Mouse (Mus musculus) lung, postnatal 0 days (tissue): ENCODE data around the gene Clstn2. TPM values are rescaled to one million over a fixed set of nuclear protein-coding genes. Genes with fewer than 3 reads are reported as not detected.

ENCODE experiments used
- ATAC-seq: fragments of 200-750 bp; cut with Nextera tagmentation; 2 replicates; pipeline ENCODE4 v1.8.0; 2017; ENCODE audit warnings: moderate library complexity
- DNase-seq: peaks from one replicate; pipeline ENCODE4 v3.0.0-alpha.2; 2016; ENCODE audit warnings: low spot score
- H3K27ac ChIP-seq: fragments of 300-500 bp; sonication (generic); 2 replicates; pipeline ENCODE4 v1.5.1; 2014; ENCODE audit warnings: antibody characterized with exemption, mild to moderate bottlenecking, low read length, mixed read lengths
- H3K27me3 ChIP-seq: fragments of 300-500 bp; sonication (generic); replicated peaks from 2 replicates; pipeline ENCODE4 v1.6.1; 2014; ENCODE audit warnings: low read length, mixed read lengths; ENCODE audit not compliant: insufficient read depth
- H3K36me3 ChIP-seq: fragments of 300-500 bp; sonication (generic); 2 replicates; pipeline ENCODE4 v1.6.1; 2014; ENCODE audit warnings: low read length, mixed read lengths; ENCODE audit not compliant: insufficient read depth
- H3K4me1 ChIP-seq: fragments of 300-500 bp; sonication (generic); 2 replicates; pipeline ENCODE4 v1.6.1; 2014; ENCODE audit warnings: antibody characterized with exemption, low read depth, low read length, mixed read lengths; ENCODE audit not compliant: insufficient read depth
- H3K4me2 ChIP-seq: fragments of 300-500 bp; sonication (generic); replicated peaks from 2 replicates; pipeline ENCODE4 v1.6.1; 2014; ENCODE audit warnings: low read depth, mild to moderate bottlenecking, low read length, moderate library complexity, mixed read lengths
- H3K4me3 ChIP-seq: fragments of 300-500 bp; sonication (generic); 2 replicates; pipeline ENCODE4 v1.5.1; 2014; ENCODE audit warnings: low read depth, low read length
- H3K9ac ChIP-seq: fragments of 300-500 bp; sonication (generic); replicated peaks from 2 replicates; pipeline ENCODE4 v1.6.1; 2014; ENCODE audit warnings: low read depth, mild to moderate bottlenecking
- H3K9me3 ChIP-seq: fragments of 300-500 bp; sonication (generic); 2 replicates; pipeline ENCODE4 v1.6.1; 2016; ENCODE audit warnings: low read length, mixed read lengths
- CTCF ChIP-seq: IDR thresholded peaks from 2 replicates; pipeline ENCODE4 v1.5.1; 2016; ENCODE audit warnings: antibody characterized with exemption, mild to moderate bottlenecking
- EP300 ChIP-seq: IDR thresholded peaks from 2 replicates; pipeline ENCODE4 v1.6.1; 2016; ENCODE audit warnings: antibody characterized with exemption, mild to moderate bottlenecking, control low read depth
- WGBS: fragments of 180-500 bp; shearing (Covaris S2); extraction: QIAGEN DNeasy Blood & Tissue Kit; methylation state at CpG from one replicate; pipeline ENCODE4 v1.1.7; 2014; 5-methylcytosine and 5-hydroxymethylcytosine counted together
- polyA plus RNA-seq: library from polyadenylated mRNA; unstranded; fragments of >200 nt; fragmentation: Nextera tagmentation; extraction: Ambion mirVana; gene quantifications from 2 replicates; pipeline ENCODE4 v1.2.1, GENCODE M21; 2015

The Clstn2 gene
- polyA plus RNA-seq, 1 experiment from 2014 or later: 2.8 TPM

- WGBS: 62% methylated on average over 7 of the region's 7 CpGs
- H3K9me3 ChIP-seq: no peaks in the 10 kb centered on the region
- no peak overlapping the region for H3K27ac ChIP-seq
- no peak for ATAC-seq
- TF ChIP-seq CTCF (no peak), EP300 (no peak)
- no peaks in the 10 kb centered on the region for H3K36me3 ChIP-seq
- no peak overlapping the region for H3K4me2 ChIP-seq
- H3K9ac ChIP-seq: no peak overlapping the region
- no peak overlapping the region for H3K4me3 ChIP-seq
- no peaks in the 10 kb centered on the region for H3K4me1 ChIP-seq
- no peaks in the 10 kb centered on the region for H3K27me3 ChIP-seq
- no peak for DNase-seq
Measured at GRCm38 (mm10) chr9:97610566-97610965, 422.4 kb downstream of the Clstn2 start.

DNA sequence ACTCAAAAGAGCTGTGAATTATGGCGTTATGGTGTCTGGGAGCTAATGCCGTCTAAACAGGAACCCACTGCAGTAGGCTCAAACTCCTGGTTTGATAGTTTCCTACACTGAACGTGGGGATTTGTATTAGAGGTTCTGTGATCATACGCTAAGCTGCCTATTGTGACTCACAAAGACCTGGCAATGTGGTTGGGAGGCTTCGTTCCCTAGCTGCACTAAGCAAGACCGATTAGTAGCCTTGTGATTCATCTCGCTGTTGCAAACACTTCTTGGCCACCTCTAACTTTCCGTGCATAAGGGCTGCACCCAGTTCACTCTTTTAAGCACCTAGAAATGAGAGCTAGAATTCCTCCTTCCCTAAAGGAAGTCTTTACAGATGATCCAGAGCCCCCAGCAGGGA is 429.3 kb downstream of the Clstn2 start:
- no peak overlapping the region for H3K4me2 ChIP-seq
- 69% methylated on average over 8 of the region's 8 CpGs for WGBS
- no peaks in the 10 kb centered on the region for H3K4me1 ChIP-seq
- no peaks in the 10 kb centered on the region for H3K9me3 ChIP-seq
- no peaks in the 10 kb centered on the region for H3K27me3 ChIP-seq
- DNase-seq (no peak), ATAC-seq (no peak)
- no peak overlapping the region for H3K27ac ChIP-seq
- H3K9ac ChIP-seq: no peak overlapping the region
- TF ChIP-seq CTCF (no peak), EP300 (no peak)
- H3K4me3 ChIP-seq: no peak overlapping the region
- no peaks in the 10 kb centered on the region for H3K36me3 ChIP-seq

GRCm38 (mm10) chr9:97602476-97602875 is 430.5 kb downstream of the Clstn2 start:
- H3K4me3 ChIP-seq: no peak overlapping the region
- no peaks in the 10 kb centered on the region for H3K36me3 ChIP-seq
- no peak overlapping the region for H3K9ac ChIP-seq
- no peak overlapping the region for H3K4me2 ChIP-seq
- ATAC-seq (no peak), DNase-seq (no peak)
- H3K27ac ChIP-seq: no peak overlapping the region
- no peak for TF ChIP-seq EP300
- TF ChIP-seq CTCF: no peak
- H3K9me3 ChIP-seq: no peaks in the 10 kb centered on the region
- H3K27me3 ChIP-seq: no peaks in the 10 kb centered on the region
- no peaks in the 10 kb centered on the region for H3K4me1 ChIP-seq
- WGBS: 50% methylated on average over 5 of the region's 5 CpGs

DNA sequence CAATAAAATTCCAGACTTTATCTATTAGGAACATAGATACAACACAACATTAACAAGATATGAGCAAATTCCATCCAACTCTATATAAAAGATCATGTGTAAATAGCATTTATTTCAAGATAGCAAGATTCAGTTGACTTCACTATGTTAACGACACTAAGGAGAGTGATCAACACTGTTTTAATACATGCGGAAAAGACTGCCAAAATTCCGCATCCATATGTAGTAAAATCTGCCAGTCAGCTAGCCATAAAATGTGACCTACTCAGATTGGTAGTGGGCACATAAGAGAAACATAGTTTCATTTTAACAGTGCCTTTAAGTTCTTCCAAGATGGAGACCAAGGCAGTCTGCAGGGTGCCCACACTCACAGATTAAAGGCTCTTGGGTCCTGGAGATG is 434.0 kb downstream of the Clstn2 start:
- DNase-seq (no peak), ATAC-seq (no peak)
- Histone ChIP-seq H3K36me3 (no peaks in the 10 kb centered on the region), H3K4me3 (no peak overlapping the region), H3K9ac (no peak overlapping the region), H3K27me3 (no peaks in the 10 kb centered on the region), H3K27ac (no peak overlapping the region), H3K4me1 (no peaks in the 10 kb centered on the region), H3K9me3 (no peaks in the 10 kb centered on the region), H3K4me2 (no peak overlapping the region)
- 85% methylated on average over 3 of the region's 3 CpGs for WGBS
- TF ChIP-seq EP300 (no peak), CTCF (no peak)

GRCm38 (mm10) chr9:97590712-97591111 is 442.3 kb downstream of the Clstn2 start:
- Histone ChIP-seq H3K4me2 (no peak overlapping the region), H3K4me1 (no peaks in the 10 kb centered on the region), H3K4me3 (no peak overlapping the region), H3K9ac (no peak overlapping the region), H3K36me3 (no peaks in the 10 kb centered on the region), H3K27me3 (no peaks in the 10 kb centered on the region), H3K27ac (no peak overlapping the region), H3K9me3 (no peaks in the 10 kb centered on the region)
- peak; percentile 11 for DNase-seq
- WGBS: 50% methylated on average over 4 of the region's 4 CpGs
- ATAC-seq: peak; percentile 64
- TF ChIP-seq EP300 (peak; percentile 50), CTCF (no peak)

DNA sequence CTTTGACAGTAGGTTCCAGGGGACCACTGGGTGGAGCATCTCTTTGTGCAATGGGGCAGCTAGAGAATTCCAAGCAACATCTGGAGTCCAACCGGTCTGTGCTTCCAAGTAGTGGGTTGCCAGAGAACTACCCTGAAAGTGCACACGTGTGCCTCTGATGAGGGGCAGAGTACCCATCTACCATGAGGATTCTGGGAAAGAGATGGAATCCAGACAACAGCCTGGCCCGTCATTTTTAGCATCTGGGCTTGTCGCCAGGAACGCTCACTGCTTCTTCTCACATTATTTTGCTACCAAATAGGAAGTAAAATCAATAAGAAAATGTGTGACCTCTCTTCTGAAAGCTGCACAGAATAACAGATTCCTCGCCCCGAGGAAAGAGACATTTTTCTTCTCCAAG is 462.1 kb downstream of the Clstn2 start:
- 63% methylated on average over 7 of the region's 7 CpGs for WGBS
- ATAC-seq (no peak), DNase-seq (no peak)
- H3K9ac ChIP-seq: no peak overlapping the region
- H3K4me3 ChIP-seq: no peak overlapping the region
- H3K4me2 ChIP-seq: no peak overlapping the region
- H3K27ac ChIP-seq: no peak overlapping the region
- TF ChIP-seq EP300 (no peak), CTCF (no peak)
- H3K27me3 ChIP-seq: no peaks in the 10 kb centered on the region
- H3K36me3 ChIP-seq: no peaks in the 10 kb centered on the region
- H3K4me1 ChIP-seq: no peaks in the 10 kb centered on the region
- no peaks in the 10 kb centered on the region for H3K9me3 ChIP-seq

DNA sequence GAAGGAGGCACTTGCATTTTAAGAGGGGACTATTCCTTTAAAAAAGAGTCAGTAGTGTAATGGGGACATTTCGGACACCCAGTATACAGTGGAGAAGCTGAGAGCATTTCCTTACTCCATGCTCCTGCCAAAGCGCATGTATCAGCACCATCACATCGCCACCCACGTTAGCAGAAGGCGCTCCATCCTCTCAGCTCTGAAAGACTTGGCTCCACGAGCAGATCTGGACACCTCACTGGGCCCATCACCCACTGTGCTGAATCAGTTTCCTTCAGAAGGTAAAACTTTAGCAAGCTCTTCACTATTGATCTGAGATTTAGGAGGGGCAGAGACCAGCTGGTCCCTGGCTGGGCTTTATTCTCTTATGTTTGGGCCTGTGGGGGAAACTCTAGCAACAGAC is 469.9 kb downstream of the Clstn2 start:
- Histone ChIP-seq H3K4me3 (no peak overlapping the region), H3K36me3 (no peaks in the 10 kb centered on the region), H3K9ac (no peak overlapping the region), H3K27ac (no peak overlapping the region), H3K27me3 (no peaks in the 10 kb centered on the region), H3K4me1 (no peaks in the 10 kb centered on the region), H3K9me3 (no peaks in the 10 kb centered on the region), H3K4me2 (no peak overlapping the region)
- TF ChIP-seq CTCF: no peak
- no peak for TF ChIP-seq EP300
- ATAC-seq: no peak
- 76% methylated on average over 6 of the region's 6 CpGs for WGBS
- no peak for DNase-seq
